Mouse (Mus musculus) cerebellum, adult (tissue): ENCODE results near the gene Olfr1491.

Experiments used
- ATAC-seq: cut with Nextera tagmentation; 2 replicates; pipeline ENCODE4 v1.9.2; 2017; ENCODE audit warnings: mild to moderate bottlenecking, moderate library complexity, mixed read lengths; ENCODE audit not compliant: insufficient number of reproducible peaks, low FRiP score, low TSS enrichment

The Olfr1491 gene

DNA sequence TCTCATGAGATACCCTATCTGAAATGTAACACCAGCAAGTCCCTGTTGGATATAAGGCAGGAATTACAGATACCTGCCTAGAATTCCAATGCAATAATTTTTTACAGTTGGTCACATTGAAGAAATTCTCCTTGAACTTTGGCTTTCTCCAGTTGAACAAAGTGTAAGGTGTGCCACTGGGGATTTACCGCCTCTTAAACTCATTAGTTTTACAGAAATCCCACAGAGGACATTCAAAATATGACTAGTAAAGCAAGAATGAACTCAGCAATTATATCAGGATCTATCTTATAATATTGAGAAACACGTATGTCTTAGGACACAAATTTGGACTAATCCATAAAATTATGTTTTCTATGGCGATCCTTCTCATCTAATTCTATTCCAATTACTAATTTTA is at the start of gene Olfr1491:
Gene Olfr1491 (plus strand): TSS at position 301 of the 400 bp plus-strand sequence.
- no peak for ATAC-seq

DNA sequence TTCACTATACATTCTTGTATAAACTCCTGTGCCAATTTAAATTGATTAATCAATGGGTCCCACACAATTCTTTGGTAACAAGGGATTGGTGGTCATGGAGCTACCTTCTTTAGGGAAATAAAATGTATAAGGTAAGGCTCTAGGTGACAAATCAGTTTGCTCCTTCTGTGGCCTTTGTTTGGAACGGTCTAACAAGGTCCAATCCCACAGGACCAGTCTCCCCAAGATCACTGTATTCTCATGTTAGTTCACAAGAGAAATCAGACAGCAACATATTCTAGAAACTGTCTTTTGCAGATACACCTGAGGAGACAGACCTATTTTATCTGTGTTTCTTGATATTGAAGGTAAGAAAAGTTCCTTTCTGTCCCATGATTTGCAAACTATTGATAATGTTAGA is 46.3 kb upstream of the Olfr1491 start, which contains the start of gene Olfr1490:
Gene Olfr1490 (plus strand): TSS at position 301 of the 400 bp plus-strand sequence.
- ATAC-seq: no peak

DNA sequence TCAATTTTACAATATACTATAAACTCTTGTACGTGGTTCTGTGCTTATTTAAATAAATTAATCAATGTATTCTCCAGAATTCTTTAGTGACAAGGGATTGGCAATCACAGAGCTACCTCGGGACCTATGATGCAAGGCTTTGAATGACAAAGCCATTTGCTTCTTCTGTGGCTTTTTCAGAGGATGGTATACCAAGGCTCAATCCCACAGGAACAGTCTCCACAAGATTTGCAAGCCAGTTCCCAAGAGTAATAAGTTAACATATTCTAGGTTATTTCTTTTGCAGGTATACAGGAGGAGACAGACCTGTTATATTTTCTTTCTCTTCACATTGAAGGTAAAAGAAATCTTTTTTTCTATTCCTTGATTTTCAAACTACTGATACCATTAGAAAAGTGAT is 25.9 kb downstream of the Olfr1491 start, which contains the start of gene Olfr1493-ps1:
Gene Olfr1493-ps1 (plus strand): TSS at position 301 of the 400 bp plus-strand sequence.
- no peak for ATAC-seq

DNA sequence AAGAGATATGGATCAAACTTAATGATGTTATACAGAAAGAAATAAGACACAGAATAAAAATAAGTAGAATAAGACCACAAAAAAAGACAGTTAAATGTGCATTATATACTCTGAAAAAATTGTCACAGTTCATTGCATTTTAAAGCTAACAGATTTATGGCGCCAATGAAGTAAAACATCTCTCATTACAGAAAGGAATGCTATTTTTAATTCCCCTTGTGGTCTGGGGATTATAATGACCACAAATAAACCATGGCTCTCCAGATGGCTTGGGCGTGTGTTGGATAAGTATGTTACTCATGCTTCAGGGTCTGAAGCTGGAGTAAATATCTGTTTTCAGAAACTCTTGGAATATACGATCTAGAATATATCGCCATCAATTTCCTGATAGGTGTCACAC is 42.4 kb downstream of the Olfr1491 start, which contains the start of gene Olfr1494:
Gene Olfr1494 (plus strand): TSS at position 301 of the 400 bp plus-strand sequence.
- no peak for ATAC-seq

DNA sequence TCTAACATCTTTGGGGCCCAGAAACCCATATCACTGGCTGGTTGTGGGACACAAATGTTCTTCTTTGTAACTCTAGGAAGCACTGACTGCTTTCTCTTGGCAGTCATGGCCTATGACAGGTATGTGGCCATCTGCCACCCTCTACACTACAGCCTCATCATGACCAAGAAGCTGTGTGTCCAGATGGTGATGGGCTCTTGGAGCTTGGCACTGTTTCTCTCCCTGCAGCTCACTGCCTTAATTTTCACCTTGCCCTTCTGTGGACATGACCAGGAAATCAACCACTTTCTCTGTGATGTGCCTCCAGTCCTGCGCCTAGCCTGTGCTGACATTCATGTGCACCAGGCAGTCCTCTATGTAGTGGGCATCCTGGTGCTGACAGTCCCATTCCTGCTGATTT is 52.3 kb downstream of the Olfr1491 start:
- no peak for ATAC-seq
